Mouse (Mus musculus) megakaryocyte, adult 5-6 weeks (primary cell): ENCODE results near the gene Calr. TPM values are rescaled to one million over a fixed set of nuclear protein-coding genes. Genes with fewer than 3 reads are reported as not detected.
"Not testable (repeated sequence)": the region's sequence is repeated elsewhere in the genome, so short reads cannot be mapped to it uniquely, and the experiment has no call there.

Experiments used
- ATAC-seq: 2 replicates; pipeline ENCODE4 v1.8.0; 2016; ENCODE audit warnings: mild to moderate bottlenecking, inconsistent platforms; ENCODE audit not compliant: poor library complexity, severe bottlenecking
- total RNA-seq, 2 experiments: library from RNA; stranded (forward) in 1 of 2; stranded (reverse) in 1 of 2; fragments of 153-499, 151-499 nt in 1 of 2; fragments of 221-1000, 200-1000 nt in 1 of 2; gene quantifications; 2 replicates each; pipeline versions ENCODE4 v1.2.3 to v1.2.4; 2015 to 2017

The Calr gene
- total RNA-seq, 2 experiments from 2014 or later, result 163 to 821 TPM

- no peak for ATAC-seq
These were observed 1.2 kb downstream of the Calr start for GRCm38 (mm10) chr8:84845355-84846093.

GRCm38 (mm10) chr8:84844397-84845070 lies 2.2 kb downstream of the Calr start:
- ATAC-seq, result no peak

- ATAC-seq, result no peak
These were observed 5.2 kb downstream of the Calr start for GRCm38 (mm10) chr8:84841514-84841913.

GRCm38 (mm10) chr8:84840248-84840999 lies 6.3 kb downstream of the Calr start, which contains the start of gene Rad23a:
Rad23a (minus strand) TSS chr8:84840665.
- peak; percentile 98 for ATAC-seq

GRCm38 (mm10) chr8:84839875-84840247 lies 6.9 kb downstream of the Calr start:
- no peak for ATAC-seq

- no peak for ATAC-seq
These were observed 7.3 kb downstream of the Calr start for GRCm38 (mm10) chr8:84839411-84839810.

- no peak for ATAC-seq
These were observed 8.2 kb downstream of the Calr start for GRCm38 (mm10) chr8:84838513-84838912.

- ATAC-seq, result no peak
These were observed 8.7 kb downstream of the Calr start for GRCm38 (mm10) chr8:84837912-84838470.

GRCm38 (mm10) chr8:84837149-84837911 lies 9.4 kb downstream of the Calr start:
- no peak for ATAC-seq

- ATAC-seq, result no peak
These were observed 11.6 kb downstream of the Calr start for GRCm38 (mm10) chr8:84834866-84835855.

- no peak for ATAC-seq
These were observed 12.5 kb downstream of the Calr start for GRCm38 (mm10) chr8:84834002-84834865.

GRCm38 (mm10) chr8:84832759-84833742 lies 13.7 kb downstream of the Calr start:
- no peak for ATAC-seq

GRCm38 (mm10) chr8:84832034-84832717 lies 14.6 kb downstream of the Calr start:
- peak; percentile 96 for ATAC-seq

GRCm38 (mm10) chr8:84831490-84831889 lies 15.2 kb downstream of the Calr start, which contains the start of gene Gadd45gip1:
Gadd45gip1 (plus strand) TSS chr8:84831522.
- ATAC-seq, result peak; percentile 92

- not testable (repeated sequence) for ATAC-seq
These were observed 20.2 kb downstream of the Calr start for GRCm38 (mm10) chr8:84826518-84826917.

GRCm38 (mm10) chr8:84825636-84826035 lies 21.1 kb downstream of the Calr start:
- ATAC-seq, result peak; percentile 62
